Mouse (Mus musculus): ENCODE results near the gene D430042O09Rik. TPM values are rescaled to one million over a fixed set of nuclear protein-coding genes. Genes with fewer than 3 reads are reported as not detected.

Gene D430042O09Rik
- polyA plus RNA-seq, 1 experiment, result 10.4 TPM

DNA sequence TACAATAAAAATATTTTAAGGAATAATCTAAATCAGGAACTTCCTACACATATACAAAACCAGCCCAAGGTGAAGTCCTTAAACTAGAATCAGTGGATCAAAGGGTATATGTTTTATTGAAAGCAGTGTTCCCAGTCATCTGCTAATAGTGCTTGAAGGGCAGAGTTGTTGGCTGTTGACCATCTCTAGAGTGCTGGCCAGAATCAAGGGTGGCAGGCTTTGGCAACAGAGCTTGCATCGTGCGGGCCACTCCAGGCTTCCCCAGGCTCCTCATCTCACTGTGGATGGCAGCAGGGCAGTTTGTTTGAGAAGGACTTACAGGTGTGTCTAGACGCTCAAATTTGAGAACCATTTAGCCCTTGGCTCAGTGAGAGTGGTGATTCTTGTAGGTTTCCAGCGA lies 26.1 kb downstream of the D430042O09Rik start:
- DNase-seq (ENCODE audit: low read depth, low spot score), result no peak
- WGBS, result 85% methylated on average over 4 of the region's 4 CpGs

GRCm38 (mm10) chr7:125736366-125737015 lies 28.8 kb downstream of the D430042O09Rik start:
- 83% methylated on average over 4 of the region's 4 CpGs for WGBS
- DNase-seq (ENCODE audit: low read depth, low spot score), result no peak

DNA sequence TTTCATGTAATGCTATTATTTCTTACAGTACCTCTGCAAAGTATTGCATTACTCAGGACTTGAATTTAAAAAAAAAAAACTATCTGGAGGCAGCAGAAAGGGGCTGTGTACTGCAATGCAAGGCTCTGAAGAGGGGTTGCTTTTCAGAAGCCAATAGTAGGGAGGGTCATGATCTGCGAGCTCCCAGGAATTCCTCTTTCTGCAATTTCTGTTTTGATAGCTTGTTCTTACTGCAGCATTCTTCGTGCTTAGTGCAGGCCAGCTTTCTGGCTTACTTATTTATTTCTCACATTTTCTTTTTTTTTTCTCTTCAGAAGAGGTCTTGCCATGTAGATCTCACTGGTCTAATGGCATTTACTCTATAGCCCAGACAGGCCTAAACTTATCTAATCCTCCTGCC lies 32.8 kb downstream of the D430042O09Rik start:
- no peak for DNase-seq (ENCODE audit: low read depth, low spot score)
- WGBS, result 79% methylated on average over 2 of the region's 2 CpGs

DNA sequence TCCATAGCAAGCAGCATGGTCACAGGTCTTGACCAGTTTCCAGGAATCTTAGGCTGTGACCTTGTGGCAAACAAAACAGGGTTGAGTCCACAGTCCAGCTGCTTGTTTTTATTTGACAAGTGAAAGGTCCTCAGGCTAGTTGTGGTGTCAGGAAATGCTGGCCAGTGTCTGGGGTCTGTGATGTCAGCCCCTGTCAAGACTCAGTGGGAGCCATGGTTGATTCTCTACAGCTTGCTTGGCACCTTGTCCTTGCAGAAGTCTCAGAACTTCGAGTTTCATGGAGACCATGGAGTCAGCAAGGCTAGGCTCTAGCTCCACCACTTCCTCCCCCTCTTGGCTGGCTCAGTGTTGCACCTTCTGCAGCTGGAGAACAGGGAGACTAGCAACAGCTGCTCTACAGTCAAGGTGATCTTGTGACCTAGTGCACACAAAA lies 33.6 kb downstream of the D430042O09Rik start:
- WGBS, result 18% methylated on average over 1 of the region's 1 CpGs
- DNase-seq (ENCODE audit: low read depth, low spot score), result no peak

DNA sequence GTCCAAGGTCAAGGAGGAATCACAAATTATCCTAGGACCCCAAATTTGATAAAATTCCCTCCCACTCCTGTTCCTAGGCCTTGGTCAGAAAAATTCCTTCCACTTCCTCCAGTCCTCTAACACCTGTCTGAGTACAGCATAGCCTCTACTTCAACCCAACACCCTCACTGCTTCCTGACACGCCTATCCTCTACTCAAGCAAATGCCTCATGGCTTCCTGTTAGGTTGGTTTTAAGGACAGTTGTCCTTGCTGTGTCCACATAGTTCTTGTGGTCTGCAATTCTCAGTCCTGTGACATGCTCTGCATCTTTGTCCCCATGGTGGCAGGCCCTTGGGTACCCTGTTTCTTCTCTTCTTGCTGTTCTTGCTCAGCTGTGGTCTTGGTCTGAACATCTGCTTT lies 37.1 kb downstream of the D430042O09Rik start:
- DNase-seq (ENCODE audit: low read depth, low spot score), result no peak
- 53% methylated on average over 1 of the region's 1 CpGs for WGBS

DNA sequence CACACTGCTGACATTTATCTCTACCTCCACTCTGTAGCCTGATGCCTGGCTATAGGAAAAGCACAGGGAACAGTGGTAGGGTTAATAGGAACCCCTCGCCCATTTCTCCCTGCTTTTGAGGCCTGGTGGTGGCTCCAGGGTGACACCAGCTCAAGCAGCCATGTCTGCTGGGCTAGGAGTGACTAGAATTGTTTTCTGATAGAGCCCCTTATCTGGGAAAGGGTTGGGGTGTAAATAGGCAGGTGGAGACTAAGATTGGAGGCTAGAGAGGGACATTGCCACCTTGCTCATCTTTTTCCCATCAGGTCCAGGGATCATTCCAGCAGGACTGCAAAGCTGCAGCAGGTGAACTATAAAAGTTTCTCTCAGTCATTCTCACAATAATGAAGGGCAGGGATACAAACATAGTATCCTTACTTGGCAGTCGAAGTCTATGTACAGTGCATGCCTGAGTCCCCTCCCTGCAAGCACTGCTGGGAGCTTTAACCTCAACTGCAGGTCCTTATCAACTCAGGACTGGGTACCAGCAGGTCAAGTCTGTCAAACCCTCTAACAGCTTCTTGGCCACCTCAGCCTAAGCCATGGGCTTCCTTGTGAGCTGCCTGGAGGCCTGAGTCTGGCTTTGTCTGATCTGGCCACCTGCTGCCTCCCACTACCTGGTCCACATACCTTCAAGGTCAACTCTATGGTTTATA lies 39.1 kb downstream of the D430042O09Rik start:
- no peak for DNase-seq (ENCODE audit: low read depth, low spot score)
- WGBS, result 92% methylated on average over 2 of the region's 2 CpGs

DNA sequence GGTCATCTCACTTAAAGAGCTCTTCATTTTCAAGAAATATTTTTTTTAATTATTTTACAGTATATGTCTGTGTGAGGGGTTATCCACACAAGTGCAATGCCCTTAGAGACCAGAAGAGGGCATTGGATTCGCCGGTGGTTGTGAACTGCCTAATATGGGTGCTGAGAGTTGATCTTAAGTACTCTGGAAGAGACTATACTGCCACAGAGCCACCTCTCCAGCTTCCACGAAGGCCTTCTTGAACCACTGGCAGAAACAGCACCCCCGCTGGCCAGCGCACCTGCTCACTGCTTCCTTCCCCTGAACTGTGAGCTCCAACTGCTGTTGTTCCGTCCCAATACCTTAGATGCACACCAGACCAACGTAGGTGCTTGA lies 39.6 kb downstream of the D430042O09Rik start:
- WGBS, result 74% methylated on average over 7 of the region's 7 CpGs
- no peak for DNase-seq (ENCODE audit: low read depth, low spot score)

DNA sequence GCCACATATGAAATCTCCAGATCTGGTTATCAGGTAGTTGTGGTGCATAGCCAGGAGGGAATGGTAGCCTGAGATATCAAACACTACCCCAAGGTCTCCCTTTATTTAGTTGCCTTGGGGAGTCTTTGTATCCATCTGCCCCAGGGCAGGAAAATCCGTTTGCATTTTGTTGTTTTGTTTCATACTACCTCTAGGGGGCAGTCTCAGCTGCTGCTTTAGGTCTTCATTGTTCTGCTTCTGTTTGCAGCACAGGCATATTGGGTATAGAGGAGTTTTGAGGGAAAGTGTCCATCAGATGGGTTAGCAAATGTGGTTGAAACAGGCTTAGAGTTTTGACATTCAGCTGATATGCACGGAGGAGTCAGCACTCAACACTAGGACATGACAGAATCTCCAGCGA lies 40.5 kb downstream of the D430042O09Rik start:
- no peak for DNase-seq (ENCODE audit: low read depth, low spot score)
- 63% methylated on average over 3 of the region's 3 CpGs for WGBS

DNA sequence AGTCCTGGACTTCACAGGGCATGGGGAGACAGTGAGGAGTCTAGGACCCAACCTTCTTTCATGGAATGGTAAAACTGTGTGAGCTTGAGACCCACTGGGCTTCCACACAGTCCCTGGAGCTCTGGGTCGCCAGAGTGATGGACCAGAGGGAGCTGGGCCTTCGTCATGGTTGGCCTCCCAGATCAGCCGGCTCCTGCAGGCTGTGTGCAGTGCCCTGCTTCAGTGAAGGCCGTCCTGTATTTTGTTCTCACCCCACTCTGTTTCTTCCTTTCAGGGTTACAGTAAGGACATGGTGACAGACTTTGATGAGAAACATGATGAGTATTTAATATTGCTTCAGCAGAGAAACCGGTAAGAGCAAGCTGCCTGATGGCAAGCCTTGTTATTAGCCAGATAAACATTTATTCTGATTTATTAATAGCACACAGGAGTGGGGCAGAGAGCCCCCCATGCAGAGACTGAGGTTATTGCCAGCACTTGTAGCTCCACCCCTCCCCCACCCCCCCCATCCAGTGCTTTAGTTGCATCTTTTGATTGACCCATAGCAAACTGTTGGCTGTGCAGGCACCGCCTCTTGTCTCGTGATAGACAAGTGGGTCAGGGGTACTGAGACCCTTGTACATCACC lies 45.1 kb downstream of the D430042O09Rik start:
- DNase-seq (ENCODE audit: low read depth, low spot score), result no peak
- WGBS, result 81% methylated on average over 7 of the region's 7 CpGs

DNA sequence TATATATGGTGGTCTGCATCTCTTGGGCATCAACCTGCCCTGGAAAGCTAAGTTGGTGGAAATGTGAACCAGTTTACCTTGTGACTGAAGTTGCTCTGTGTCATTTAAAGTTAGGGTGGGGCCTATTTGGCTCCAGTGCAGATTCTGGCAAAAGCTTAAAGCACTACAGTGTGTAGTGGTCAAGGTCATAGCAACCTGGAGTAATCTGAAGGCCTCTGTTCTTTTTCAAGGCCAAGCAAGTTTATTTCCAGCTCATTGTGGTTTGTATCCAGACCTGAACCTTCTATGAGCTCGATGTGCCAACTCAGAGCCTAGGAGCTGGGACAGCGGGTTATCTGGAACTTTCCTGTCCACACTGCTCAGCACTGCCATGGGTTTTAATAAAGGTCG lies 45.6 kb downstream of the D430042O09Rik start:
- WGBS, result 77% methylated on average over 3 of the region's 3 CpGs
- DNase-seq (ENCODE audit: low read depth, low spot score), result no peak

GRCm38 (mm10) chr7:125756806-125757205 lies 49.1 kb downstream of the D430042O09Rik start:
- no peak for DNase-seq (ENCODE audit: low read depth, low spot score)
- 70% methylated on average over 6 of the region's 6 CpGs for WGBS

- no peak for DNase-seq (ENCODE audit: low read depth, low spot score)
- 81% methylated on average over 6 of the region's 6 CpGs for WGBS
These were observed 50.4 kb downstream of the D430042O09Rik start for GRCm38 (mm10) chr7:125757896-125758623.

DNA sequence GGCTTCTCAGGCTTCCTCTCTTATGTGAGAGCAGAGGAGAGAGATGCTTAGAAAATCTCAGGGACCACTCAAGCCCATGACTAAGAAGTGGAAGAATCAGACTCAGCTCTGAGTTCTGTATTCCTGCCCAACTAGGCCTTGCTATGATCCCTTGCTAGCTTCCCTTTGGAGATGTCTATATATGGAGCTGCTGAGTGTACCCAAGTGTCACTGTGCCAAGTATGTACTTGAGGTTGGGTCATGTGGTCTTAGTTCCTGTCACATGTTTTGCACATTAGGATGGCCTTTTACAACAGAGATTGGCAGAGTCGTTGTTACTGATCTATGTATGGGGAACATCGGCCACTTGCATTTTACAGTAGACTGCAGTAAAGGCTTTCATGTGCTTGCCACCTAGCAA lies 54.6 kb downstream of the D430042O09Rik start:
- DNase-seq (ENCODE audit: low read depth, low spot score), result no peak
- WGBS, result 81% methylated on average over 2 of the region's 2 CpGs

DNA sequence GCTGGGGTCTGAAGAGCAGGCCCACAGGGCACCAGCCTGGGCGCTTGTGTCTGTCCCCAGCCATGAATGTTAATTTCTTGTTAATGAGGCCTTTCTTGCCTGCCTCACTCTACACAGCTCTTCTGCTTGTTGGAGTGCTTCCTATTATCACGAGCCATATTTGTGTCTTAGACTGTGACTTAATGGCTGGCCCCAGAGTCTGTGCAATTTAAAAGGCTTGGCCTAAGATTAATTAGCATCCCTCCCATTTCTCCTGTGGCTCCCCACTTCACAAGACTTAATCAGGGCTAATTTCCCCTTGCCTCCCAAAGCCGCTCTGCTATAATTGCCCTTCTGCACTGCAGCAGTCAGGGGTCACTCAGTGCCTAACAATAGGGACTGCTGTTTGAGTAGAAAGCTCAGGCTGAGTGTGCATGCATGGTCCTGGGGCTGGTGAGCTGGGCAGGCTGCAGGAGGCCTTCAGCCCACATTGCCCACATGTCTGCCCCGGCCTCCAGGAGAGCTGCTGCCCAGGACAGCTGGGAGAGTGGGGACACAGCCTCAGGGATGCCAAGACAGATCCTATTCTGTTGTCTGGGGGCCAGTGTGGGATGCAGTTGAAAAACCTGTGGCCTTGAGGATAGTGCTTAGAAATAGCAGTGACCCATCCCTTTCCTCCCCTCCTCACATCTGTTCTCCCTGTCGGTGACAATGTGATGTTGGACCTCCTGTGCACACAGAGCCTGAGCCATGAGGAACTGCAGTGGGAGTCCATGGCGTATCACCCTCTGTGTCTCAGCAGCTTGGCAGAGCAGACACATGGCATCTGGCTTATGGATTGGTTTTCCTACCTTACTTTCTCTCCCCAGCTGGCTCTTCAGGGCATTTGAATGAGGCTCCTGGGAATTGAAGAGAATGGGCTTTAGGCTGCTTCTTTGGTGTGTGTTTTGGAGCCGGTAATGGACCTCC lies 55.5 kb downstream of the D430042O09Rik start:
- DNase-seq (ENCODE audit: low read depth, low spot score), result no peak
- 85% methylated on average over 7 of the region's 7 CpGs for WGBS

DNA sequence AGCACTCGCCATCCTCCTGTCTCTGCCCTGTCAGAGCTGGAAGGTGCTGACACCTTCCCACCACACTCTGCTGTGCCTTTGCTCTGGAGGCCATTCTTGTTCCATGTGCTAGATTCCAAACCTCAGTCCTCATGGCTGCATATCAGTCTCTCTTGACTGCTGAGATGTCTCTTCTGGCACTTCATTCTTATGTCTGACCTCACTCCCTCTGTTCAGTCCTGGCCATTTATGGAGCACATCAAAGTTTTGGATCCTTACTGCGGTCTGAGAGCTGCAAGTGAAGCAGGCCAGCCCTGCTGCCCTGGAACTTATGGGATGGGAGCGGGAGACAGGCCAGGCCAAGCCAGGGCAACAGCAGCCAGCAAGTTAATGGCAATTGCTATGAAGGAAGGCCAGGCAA lies 56.7 kb downstream of the D430042O09Rik start:
- 87% methylated on average over 3 of the region's 3 CpGs for WGBS
- no peak for DNase-seq (ENCODE audit: low read depth, low spot score)

DNA sequence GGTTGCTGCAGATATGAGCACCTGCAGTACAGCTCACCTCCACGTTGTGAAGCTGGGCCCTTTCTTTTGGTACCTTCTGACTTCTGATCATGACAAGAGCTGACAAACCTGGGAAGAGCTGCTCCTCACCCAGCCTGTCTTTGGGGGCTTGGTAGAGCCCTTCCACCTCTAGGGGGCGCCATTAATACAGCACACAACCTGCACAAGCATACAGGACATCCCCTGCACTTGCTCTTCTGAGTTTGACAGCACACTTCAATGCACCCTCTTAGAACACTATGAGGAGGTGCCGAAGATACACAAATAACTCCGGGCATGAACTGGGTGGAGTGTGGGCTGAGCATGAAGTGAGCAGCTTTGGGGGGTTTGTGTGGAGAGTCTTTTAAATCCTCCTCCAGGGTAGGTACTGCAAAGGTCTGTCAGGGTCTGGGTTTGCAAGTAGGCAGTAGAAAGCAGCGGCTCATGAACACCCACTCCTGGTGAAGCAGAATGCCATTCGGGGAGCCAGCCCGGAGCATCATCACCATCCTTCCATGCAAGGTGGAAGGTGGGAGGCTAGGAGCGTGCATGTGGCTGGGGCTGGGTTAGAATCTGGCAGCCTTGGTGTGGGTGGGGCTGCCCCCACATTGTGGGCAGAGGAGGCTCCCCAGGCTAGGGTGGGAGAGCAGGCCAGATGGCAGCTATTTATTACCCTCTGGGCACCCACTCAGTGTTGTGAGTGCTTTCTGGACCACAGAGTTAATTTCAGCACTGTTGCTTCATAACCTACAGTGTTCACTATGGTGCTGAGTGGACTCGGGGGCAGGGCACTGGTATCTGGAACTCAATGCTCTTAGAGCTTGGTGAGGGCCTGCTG lies 59.5 kb downstream of the D430042O09Rik start:
- WGBS, result 72% methylated on average over 9 of the region's 9 CpGs

DNA sequence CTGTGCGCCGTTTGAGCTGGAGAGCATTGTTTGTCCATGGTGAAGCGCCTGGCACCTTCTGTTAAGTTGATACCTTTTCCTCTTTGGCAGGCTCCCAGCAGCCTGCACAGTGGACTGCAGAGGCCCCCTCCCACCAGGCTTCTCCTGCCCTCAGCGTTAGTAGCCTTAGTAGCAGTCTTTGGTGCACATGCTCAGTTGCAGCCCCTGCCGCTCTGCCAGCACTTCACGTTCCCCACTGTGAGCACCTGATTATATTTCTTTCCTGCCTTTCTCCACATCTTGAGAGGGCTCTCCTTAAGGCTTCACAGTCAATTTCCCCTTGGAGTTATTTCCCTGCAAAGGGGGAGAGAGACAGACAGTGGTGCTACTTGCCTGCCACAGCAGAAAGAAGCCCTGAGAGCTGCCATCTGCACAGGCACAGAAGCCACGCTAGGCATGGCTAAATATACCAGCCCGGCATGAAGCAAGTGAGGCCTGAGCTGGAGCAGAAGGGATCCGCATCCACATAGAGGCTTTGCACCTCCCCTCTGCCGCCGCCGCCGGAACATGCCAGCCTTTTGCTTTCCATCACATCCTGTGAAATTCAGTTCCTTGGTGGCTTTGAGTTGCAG lies 65.4 kb downstream of the D430042O09Rik start:
- no peak for DNase-seq (ENCODE audit: low read depth, low spot score)
- 86% methylated on average over 13 of the region's 13 CpGs for WGBS

More for the DNA sequence above, 59.5 kb downstream of the D430042O09Rik start:
- no peak for DNase-seq (ENCODE audit: low read depth, low spot score)

- no peak for DNase-seq (ENCODE audit: low read depth, low spot score)
- WGBS, result 90% methylated on average over 1 of the region's 1 CpGs
These were observed 75.5 kb downstream of the D430042O09Rik start for GRCm38 (mm10) chr7:125783206-125783605.

All from large intestine, adult 2 months (tissue).